Mouse (Mus musculus): Measurements from ENCODE around the gene Lypd3.

DNA sequence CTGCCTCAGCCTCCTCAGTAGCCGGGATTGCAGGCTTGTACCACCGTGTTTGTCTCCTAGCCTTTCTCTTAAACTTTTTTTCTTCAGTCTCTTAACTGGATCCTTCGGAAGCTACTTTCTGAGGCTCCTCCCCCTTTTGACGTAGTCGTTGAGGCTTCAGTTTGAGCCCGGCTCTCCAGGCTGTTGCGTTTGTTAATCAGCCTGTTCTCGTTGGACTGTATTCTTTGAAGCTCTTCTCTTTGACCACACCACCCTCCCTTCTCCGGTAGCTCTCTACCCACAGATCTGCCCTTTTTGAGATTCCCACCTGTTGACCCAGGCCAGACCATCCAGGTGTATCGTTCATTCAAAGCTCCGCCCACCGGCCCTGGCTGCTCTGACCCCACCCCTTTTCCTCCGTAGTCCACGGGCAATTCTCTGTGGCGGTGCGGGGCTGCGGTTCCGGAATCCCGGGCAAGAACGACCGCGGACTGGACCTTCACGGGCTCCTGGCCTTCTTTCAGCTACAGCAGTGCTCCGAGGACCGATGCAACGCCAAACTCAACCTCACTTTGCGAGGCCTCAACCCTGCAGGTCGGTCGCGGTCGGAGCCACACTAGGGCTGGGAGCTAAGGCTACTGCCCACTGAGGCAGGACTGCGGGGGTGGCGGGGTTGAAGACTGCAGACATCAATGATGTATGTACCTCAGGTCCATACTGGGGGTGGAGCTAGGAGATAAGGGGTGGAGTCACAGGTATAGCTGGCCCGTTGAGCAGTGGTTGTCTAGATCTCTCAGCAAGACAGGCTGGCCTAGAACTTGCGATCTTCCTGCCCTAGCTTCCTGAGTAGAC is 1.9 kb downstream of the Lypd3 start:
- TF ChIP-seq POLR2A (IDR thresholded peaks at IDR 0.05; ENCODE audit: insufficient read depth, low read depth, low read length) = no peak
- TF ChIP-seq CTCF (IDR thresholded peaks at IDR 0.05) = no peak
- TF ChIP-seq EP300 (IDR thresholded peaks at IDR 0.05; ENCODE audit: insufficient read depth, low read depth, low read length) = no peak

Measured in heart, adult 2 months (tissue).